16 mouse cellular contexts compared by ENCODE assay signal in the genomic region with DNA sequence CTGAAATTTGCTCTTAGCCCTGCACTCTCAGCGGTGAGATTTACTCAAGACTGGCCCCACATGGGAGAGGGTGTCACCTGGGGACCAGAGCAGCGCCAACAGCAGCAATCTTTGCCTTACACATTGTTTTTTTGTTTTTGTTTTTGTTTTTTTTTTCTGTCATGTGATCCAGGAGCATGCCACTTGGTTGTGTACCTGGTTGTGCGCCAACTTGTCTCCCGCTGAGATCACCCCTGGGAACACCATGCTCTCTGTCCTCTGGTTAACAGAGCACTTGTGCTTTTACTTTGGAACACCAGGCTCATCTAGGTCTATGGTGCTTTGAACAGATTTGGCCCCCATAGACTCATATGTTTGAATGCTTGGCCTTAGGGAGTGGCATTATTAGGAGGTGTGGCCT. TPM values are rescaled to one million over a fixed set of nuclear protein-coding genes. Genes with fewer than 3 reads are reported as not detected.
"Had no signal": no experiment of that assay in that cellular context is flagged by ENCODE, and none has a peak within 500 bp of the region (broad histone marks: within the 10 kb centered on the region; RNA-seq: fewer than 3 reads in every experiment).

No protein-coding gene starts in this region.

- H3K36me3 ChIP-seq: neural tube, embryonic 15.5 days; stomach, embryonic 15.5 days had no signal

- H3K4me2 ChIP-seq: neural tube, embryonic 15.5 days; stomach, embryonic 15.5 days had no signal

- H3K9me3 ChIP-seq: neural tube, embryonic 15.5 days; stomach, embryonic 15.5 days had no signal

- H3K9ac ChIP-seq: neural tube, embryonic 15.5 days; stomach, embryonic 15.5 days had no signal

- H3K4me1 ChIP-seq: neural tube, embryonic 15.5 days; stomach, embryonic 15.5 days had no signal

- DNase-seq: retina, postnatal 1 day; right cerebral cortex, adult 18-20 months; right cerebral cortex, postnatal 14 days; right cerebral cortex, postnatal 25 days; right cerebral cortex, postnatal 4 days; spleen, adult 18-20 months; thymus, adult 18-20 months; thymus, adult 2 months; thymus, postnatal 14 days; thymus, postnatal 25 days; thymus, postnatal 36 days; thymus, postnatal 4 days had no signal

- H3K27ac ChIP-seq: neural tube, embryonic 15.5 days; stomach, embryonic 15.5 days; stomach, postnatal 0 days had no signal

- H3K4me3 ChIP-seq: neural tube, embryonic 15.5 days; stomach, embryonic 15.5 days had no signal

- H3K27me3 ChIP-seq: neural tube, embryonic 15.5 days; stomach, embryonic 15.5 days had no signal

RNA-seq across cellular contexts. Expression of gene Bmp6, which starts 50.1 kb away (rescaled TPM):
- total RNA-seq: neutrophil, adult 5-6 weeks had no signal
